Mouse (Mus musculus): ENCODE measurements around the gene Mas1.

- TF ChIP-seq GATA1 (IDR thresholded peaks at IDR 0.05; ENCODE audit: borderline replicate concordance, low read length) (no peak), FLI1 (IDR thresholded peaks at IDR 0.05; ENCODE audit: low read length) (no peak)
Measured at GRCm38 (mm10) chr17:12791079-12791406, 76.9 kb downstream of the Mas1 start.

Data from megakaryocyte, embryonic 14.5 days (primary cell).